Mouse (Mus musculus) heart, postnatal 0 days (tissue): Measurements from ENCODE around the gene Olfr578. TPM values are rescaled to one million over a fixed set of nuclear protein-coding genes. Genes with fewer than 3 reads are reported as not detected.

ENCODE experiments used
- ATAC-seq: fragments of 200-750 bp; cut with Nextera tagmentation; 2 replicates; pipeline ENCODE4 v1.8.0; 2017; ENCODE audit warnings: low read depth, moderate number of reproducible peaks, moderate library complexity; ENCODE audit not compliant: insufficient read depth
- DNase-seq: peaks from one replicate; pipeline ENCODE4 v3.0.0-alpha.2; 2016; ENCODE audit warnings: low spot score
- H3K27ac ChIP-seq: fragments of 300-500 bp; sonication (generic); 2 replicates; pipeline ENCODE4 v1.5.1; 2014; ENCODE audit warnings: low read depth, mild to moderate bottlenecking
- H3K27me3 ChIP-seq: fragments of 300-500 bp; sonication (generic); 2 replicates; pipeline ENCODE4 v1.6.1; 2014; ENCODE audit warnings: low read length, mixed read lengths; ENCODE audit not compliant: control insufficient read depth, insufficient read depth
- H3K36me3 ChIP-seq: fragments of 300-500 bp; sonication (generic); replicated peaks from 2 replicates; pipeline ENCODE4 v1.6.1; 2014; ENCODE audit warnings: low read length, mixed read lengths; ENCODE audit not compliant: control insufficient read depth, insufficient read depth
- H3K4me1 ChIP-seq: fragments of 300-500 bp; sonication (generic); 2 replicates; pipeline ENCODE4 v1.6.1; 2014; ENCODE audit warnings: antibody characterized with exemption; ENCODE audit not compliant: control insufficient read depth, insufficient read depth
- H3K4me2 ChIP-seq: fragments of 300-500 bp; sonication (generic); 2 replicates; pipeline ENCODE4 v1.6.1; 2014; ENCODE audit warnings: low read depth, mild to moderate bottlenecking, low read length, moderate library complexity
- H3K4me3 ChIP-seq: fragments of 300-500 bp; sonication (generic); 2 replicates; pipeline ENCODE4 v1.5.1; 2014; ENCODE audit warnings: low read depth, low read length
- H3K9ac ChIP-seq: fragments of 300-500 bp; sonication (generic); replicated peaks from 2 replicates; pipeline ENCODE4 v1.6.1; 2014; ENCODE audit warnings: low read depth, low read length, mixed read lengths
- H3K9me3 ChIP-seq: fragments of 300-500 bp; sonication (generic); replicated peaks from 2 replicates; pipeline ENCODE4 v1.6.1; 2016; ENCODE audit warnings: low read length; ENCODE audit not compliant: control insufficient read depth
- CTCF ChIP-seq: IDR thresholded peaks from 2 replicates; pipeline ENCODE4 v1.5.1; 2016; ENCODE audit warnings: antibody characterized with exemption, control low read depth, low read depth
- EP300 ChIP-seq: IDR thresholded peaks from 2 replicates; pipeline ENCODE4 v1.6.1; 2016; ENCODE audit warnings: antibody characterized with exemption, low read depth
- WGBS: fragments of 180-500 bp; shearing (Covaris S2); extraction: QIAGEN DNeasy Blood & Tissue Kit; methylation state at CpG from one replicate; pipeline ENCODE4 v1.1.7; 2014; 5-methylcytosine and 5-hydroxymethylcytosine counted together
- polyA plus RNA-seq: library from polyadenylated mRNA; unstranded; fragments of >200 nt; fragmentation: Nextera tagmentation; extraction: Ambion mirVana; gene quantifications from 2 replicates; pipeline ENCODE4 v1.2.1, GENCODE M21; 2015
- total RNA-seq: library from RNA; depleted of rRNA; stranded (reverse); fragments of >200 nt; gene quantifications from 2 replicates; pipeline ENCODE4 v1.2.3, GENCODE M21; 2014; ENCODE audit warnings: low replicate concordance; rRNA removed

Olfr578 gene
- not detected in 2 replicates for total RNA-seq
- not detected in 2 replicates for polyA plus RNA-seq

GRCm38 (mm10) chr7:102989224-102989623 lies at the start of gene Olfr578:
Gene Olfr578 (minus strand): TSS chr7:102989324.
- H3K27ac ChIP-seq, result no peak within 1 kb of the TSS
- H3K36me3 ChIP-seq, result no peaks in the 10 kb centered on the region
- H3K9ac ChIP-seq, result no peak within 1 kb of the TSS
- H3K9me3 ChIP-seq, result no peaks in the 10 kb centered on the region
- 54% methylated on average over 3 of the region's 3 CpGs for WGBS
- no peak for ATAC-seq
- no peaks in the 10 kb centered on the region for H3K4me1 ChIP-seq
- no peaks in the 10 kb centered on the region for H3K27me3 ChIP-seq
- no peak within 1 kb of the TSS for H3K4me3 ChIP-seq
- no peak for DNase-seq
- no peak within 1 kb of the TSS for H3K4me2 ChIP-seq
- TF ChIP-seq EP300 (no peak), CTCF (no peak)

- no peak within 1 kb of the TSS for H3K9ac ChIP-seq
- no peak for ATAC-seq
- no peak within 1 kb of the TSS for H3K27ac ChIP-seq
- DNase-seq, result no peak
- H3K27me3 ChIP-seq, result no peaks in the 10 kb centered on the region
- no peak within 1 kb of the TSS for H3K4me2 ChIP-seq
- no peaks in the 10 kb centered on the region for H3K36me3 ChIP-seq
- TF ChIP-seq CTCF (no peak), EP300 (no peak)
- H3K4me3 ChIP-seq, result no peak within 1 kb of the TSS
- no peaks in the 10 kb centered on the region for H3K4me1 ChIP-seq
- H3K9me3 ChIP-seq, result no peaks in the 10 kb centered on the region
Observed at GRCm38 (mm10) chr7:103037724-103038123, 48.6 kb upstream of the Olfr578 start, which contains the start of gene Olfr582. Gene Olfr582 (plus strand): TSS chr7:103038024.

GRCm38 (mm10) chr7:102975843-102976242 lies 13.3 kb downstream of the Olfr578 start, which contains the start of gene Olfr577:
Gene Olfr577 (minus strand): TSS chr7:102975943.
- no peak for TF ChIP-seq CTCF
- no peak for TF ChIP-seq EP300
- Histone ChIP-seq H3K4me3 (no peak within 1 kb of the TSS), H3K27ac (no peak within 1 kb of the TSS), H3K36me3 (no peaks in the 10 kb centered on the region), H3K9me3 (no peaks in the 10 kb centered on the region), H3K9ac (no peak within 1 kb of the TSS), H3K27me3 (no peaks in the 10 kb centered on the region), H3K4me1 (no peaks in the 10 kb centered on the region), H3K4me2 (no peak within 1 kb of the TSS)
- DNase-seq (no peak), ATAC-seq (no peak)
- 73% methylated on average over 2 of the region's 2 CpGs for WGBS

- no peak overlapping the region for H3K4me2 ChIP-seq
- DNase-seq (no peak), ATAC-seq (no peak)
- WGBS, result 49% methylated on average over 1 of the region's 1 CpGs
- no peak for TF ChIP-seq EP300
- TF ChIP-seq CTCF, result no peak
- no peaks in the 10 kb centered on the region for H3K9me3 ChIP-seq
- no peaks in the 10 kb centered on the region for H3K36me3 ChIP-seq
- no peak overlapping the region for H3K4me3 ChIP-seq
- no peaks in the 10 kb centered on the region for H3K4me1 ChIP-seq
- no peak overlapping the region for H3K9ac ChIP-seq
- no peaks in the 10 kb centered on the region for H3K27me3 ChIP-seq
- no peak overlapping the region for H3K27ac ChIP-seq
Observed at GRCm38 (mm10) chr7:102974399-102974798, 14.7 kb downstream of the Olfr578 start.

GRCm38 (mm10) chr7:102962360-102962759 lies 26.8 kb downstream of the Olfr578 start, which contains the start of gene Olfr576:
Gene Olfr576 (plus strand): TSS chr7:102962660.
- H3K27me3 ChIP-seq, result no peaks in the 10 kb centered on the region
- DNase-seq, result no peak
- no peak within 1 kb of the TSS for H3K27ac ChIP-seq
- TF ChIP-seq CTCF (no peak), EP300 (no peak)
- H3K4me1 ChIP-seq, result no peaks in the 10 kb centered on the region
- ATAC-seq, result no peak
- H3K9me3 ChIP-seq, result no peaks in the 10 kb centered on the region
- no peaks in the 10 kb centered on the region for H3K36me3 ChIP-seq
- no peak within 1 kb of the TSS for H3K4me2 ChIP-seq
- WGBS, result 8% methylated on average over 2 of the region's 2 CpGs
- no peak within 1 kb of the TSS for H3K4me3 ChIP-seq
- no peak within 1 kb of the TSS for H3K9ac ChIP-seq

GRCm38 (mm10) chr7:102958593-102958992 lies 30.5 kb downstream of the Olfr578 start, which contains the start of gene Olfr575:
Gene Olfr575 (minus strand): TSS chr7:102958775.
- no peak for DNase-seq
- H3K36me3 ChIP-seq, result no peaks in the 10 kb centered on the region
- no peak within 1 kb of the TSS for H3K4me2 ChIP-seq
- 28% methylated on average over 1 of the region's 1 CpGs for WGBS
- H3K4me3 ChIP-seq, result no peak within 1 kb of the TSS
- no peaks in the 10 kb centered on the region for H3K27me3 ChIP-seq
- no peak within 1 kb of the TSS for H3K27ac ChIP-seq
- TF ChIP-seq EP300 (no peak), CTCF (no peak)
- no peaks in the 10 kb centered on the region for H3K9me3 ChIP-seq
- no peak for ATAC-seq
- no peak within 1 kb of the TSS for H3K9ac ChIP-seq
- H3K4me1 ChIP-seq, result no peaks in the 10 kb centered on the region
